Mouse (Mus musculus) embryonic facial prominence, embryonic 12.5 days (tissue): ENCODE measurements at regions not wholly inside any gene's neighbourhood (a gene's known extent, or its start where the extent isn't known, plus 50 kb on each side); places are given as distances from the start of the nearest gene placed in this dataset.

Experiments used
- ATAC-seq: fragments of 200-750 bp; cut with Nextera tagmentation; 2 replicates; pipeline ENCODE4 v1.8.0; 2017; ENCODE audit not compliant: insufficient number of reproducible peaks, insufficient read depth, low FRiP score, low TSS enrichment
- H3K27ac ChIP-seq: fragments of 300-500 bp; sonication (generic); 2 replicates; pipeline ENCODE4 v1.5.1; 2016; ENCODE audit warnings: mild to moderate bottlenecking
- H3K27me3 ChIP-seq: fragments of 300-500 bp; sonication (generic); 2 replicates; pipeline ENCODE4 v1.6.1; 2016; ENCODE audit warnings: mild to moderate bottlenecking, moderate library complexity
- H3K36me3 ChIP-seq: fragments of 300-500 bp; sonication (generic); 2 replicates; pipeline ENCODE4 v1.6.1; 2016; ENCODE audit warnings: mild to moderate bottlenecking
- H3K4me1 ChIP-seq: fragments of 300-500 bp; sonication (generic); 2 replicates; pipeline ENCODE4 v1.6.1; 2016
- H3K4me2 ChIP-seq: fragments of 300-500 bp; sonication (generic); replicated peaks from 2 replicates; pipeline ENCODE4 v1.6.1; 2016; ENCODE audit warnings: mild to moderate bottlenecking, moderate library complexity
- H3K4me3 ChIP-seq: fragments of 300-500 bp; sonication (generic); 2 replicates; pipeline ENCODE4 v1.5.1; 2016; ENCODE audit warnings: mild to moderate bottlenecking
- H3K9ac ChIP-seq: fragments of 300-500 bp; sonication (generic); 2 replicates; pipeline ENCODE4 v1.6.1; 2016; ENCODE audit warnings: mild to moderate bottlenecking, moderate library complexity
- H3K9me3 ChIP-seq: fragments of 300-500 bp; sonication (generic); 2 replicates; pipeline ENCODE4 v1.6.1; 2016; ENCODE audit warnings: mild to moderate bottlenecking, moderate library complexity
- WGBS: fragments of 180-500 bp; shearing (Covaris S2); methylation state at CpG from one replicate; pipeline ENCODE4 v1.1.7; 2016; 5-methylcytosine and 5-hydroxymethylcytosine counted together

GRCm38 (mm10) chr9:72166084-72166483, 54.4 kb upstream of the Tcf12 start:
- H3K4me3 ChIP-seq = no peak overlapping the region
- H3K9ac ChIP-seq = no peak overlapping the region
- no peak for ATAC-seq
- no peaks in the 10 kb centered on the region for H3K9me3 ChIP-seq
- no peaks in the 10 kb centered on the region for H3K36me3 ChIP-seq
- 75% methylated on average over 5 of the region's 5 CpGs for WGBS
- H3K27ac ChIP-seq = no peak overlapping the region
- peaks cover 6% of the 10 kb centered on the region; the same call in 1 of the 2 replicates for H3K4me1 ChIP-seq
- no peak overlapping the region for H3K4me2 ChIP-seq
- H3K27me3 ChIP-seq = no peaks in the 10 kb centered on the region

- Histone ChIP-seq H3K27me3 (no peaks in the 10 kb centered on the region), H3K9me3 (no peaks in the 10 kb centered on the region), H3K4me3 (no peak overlapping the region), H3K9ac (no peak overlapping the region), H3K4me1 (peaks cover 6% of the 10 kb centered on the region; the same call in 1 of the 2 replicates), H3K4me2 (no peak overlapping the region), H3K27ac (no peak overlapping the region), H3K36me3 (no peaks in the 10 kb centered on the region)
- 81% methylated on average over 5 of the region's 5 CpGs for WGBS
- no peak for ATAC-seq
These were observed 54.9 kb upstream of the Tcf12 start for GRCm38 (mm10) chr9:72166611-72167010.

- Histone ChIP-seq H3K27me3 (no peaks in the 10 kb centered on the region), H3K4me1 (peaks cover 6% of the 10 kb centered on the region; the same call in 1 of the 2 replicates), H3K9me3 (no peaks in the 10 kb centered on the region), H3K4me2 (peak overlapping the region; percentile 47), H3K27ac (peak overlapping the region; percentile 50; the same call in 1 of the 2 replicates), H3K4me3 (no peak overlapping the region), H3K36me3 (no peaks in the 10 kb centered on the region), H3K9ac (no peak overlapping the region)
- no peak for ATAC-seq
- WGBS = 58% methylated on average over 5 of the region's 5 CpGs
These were observed 57.6 kb upstream of the Tcf12 start for GRCm38 (mm10) chr9:72169231-72169630.

GRCm38 (mm10) chr9:72169728-72170188, 58.1 kb upstream of the Tcf12 start:
- 3% methylated on average over 12 of the region's 12 CpGs for WGBS

GRCm38 (mm10) chr9:72170235-72170634, 58.6 kb upstream of the Tcf12 start:
- H3K27ac ChIP-seq = no peak overlapping the region
- H3K36me3 ChIP-seq = no peaks in the 10 kb centered on the region
- 6% methylated on average over 9 of the region's 9 CpGs for WGBS
- peaks cover 6% of the 10 kb centered on the region; the same call in 1 of the 2 replicates for H3K4me1 ChIP-seq
- no peaks in the 10 kb centered on the region for H3K9me3 ChIP-seq
- H3K9ac ChIP-seq = peak overlapping the region; percentile 36
- peak overlapping the region; percentile 19 for H3K4me3 ChIP-seq
- H3K27me3 ChIP-seq = no peaks in the 10 kb centered on the region
- ATAC-seq = no peak
- peak overlapping the region; percentile 47 for H3K4me2 ChIP-seq

More at GRCm38 (mm10) chr9:72169728-72170188, 58.1 kb upstream of the Tcf12 start:
- peak overlapping the region; percentile 50; the same call in 1 of the 2 replicates for H3K27ac ChIP-seq
- ATAC-seq = no peak
- H3K9me3 ChIP-seq = no peaks in the 10 kb centered on the region
- H3K36me3 ChIP-seq = no peaks in the 10 kb centered on the region
- H3K27me3 ChIP-seq = no peaks in the 10 kb centered on the region
- peak overlapping the region; percentile 36 for H3K9ac ChIP-seq
- peak overlapping the region; percentile 47 for H3K4me2 ChIP-seq
- H3K4me1 ChIP-seq = peaks cover 6% of the 10 kb centered on the region; the same call in 1 of the 2 replicates
- peak overlapping the region; percentile 19 for H3K4me3 ChIP-seq

- no peak overlapping the region for H3K27ac ChIP-seq
- 93% methylated on average over 1 of the region's 1 CpGs for WGBS
- no peak overlapping the region for H3K4me3 ChIP-seq
- no peaks in the 10 kb centered on the region for H3K9me3 ChIP-seq
- H3K36me3 ChIP-seq = no peaks in the 10 kb centered on the region
- ATAC-seq = no peak
- H3K9ac ChIP-seq = no peak overlapping the region
- peaks cover 6% of the 10 kb centered on the region; the same call in 1 of the 2 replicates for H3K4me1 ChIP-seq
- no peaks in the 10 kb centered on the region for H3K27me3 ChIP-seq
- H3K4me2 ChIP-seq = no peak overlapping the region
These were observed 60.7 kb upstream of the Tcf12 start for GRCm38 (mm10) chr9:72172331-72172730.

GRCm38 (mm10) chr9:72180972-72181371, 69.3 kb upstream of the Tcf12 start:
- H3K36me3 ChIP-seq = no peaks in the 10 kb centered on the region
- H3K4me3 ChIP-seq = no peak overlapping the region
- WGBS = 74% methylated on average over 6 of the region's 6 CpGs
- H3K9me3 ChIP-seq = no peaks in the 10 kb centered on the region
- H3K27me3 ChIP-seq = no peaks in the 10 kb centered on the region
- H3K27ac ChIP-seq = no peak overlapping the region
- no peaks in the 10 kb centered on the region for H3K4me1 ChIP-seq
- no peak overlapping the region for H3K4me2 ChIP-seq
- ATAC-seq = no peak
- H3K9ac ChIP-seq = no peak overlapping the region

- no peak overlapping the region for H3K4me3 ChIP-seq
- H3K27me3 ChIP-seq = no peaks in the 10 kb centered on the region
- no peak overlapping the region for H3K27ac ChIP-seq
- no peak overlapping the region for H3K9ac ChIP-seq
- WGBS = 92% methylated on average over 10 of the region's 10 CpGs
- no peak for ATAC-seq
- no peak overlapping the region for H3K4me2 ChIP-seq
- no peaks in the 10 kb centered on the region for H3K36me3 ChIP-seq
- H3K9me3 ChIP-seq = no peaks in the 10 kb centered on the region
- H3K4me1 ChIP-seq = no peaks in the 10 kb centered on the region
These were observed 71.7 kb upstream of the Tcf12 start for GRCm38 (mm10) chr9:72183336-72183735.

GRCm38 (mm10) chr9:72183925-72184324, 72.3 kb upstream of the Tcf12 start:
- no peaks in the 10 kb centered on the region for H3K27me3 ChIP-seq
- H3K4me1 ChIP-seq = no peaks in the 10 kb centered on the region
- no peaks in the 10 kb centered on the region for H3K36me3 ChIP-seq
- H3K9me3 ChIP-seq = no peaks in the 10 kb centered on the region
- no peak overlapping the region for H3K9ac ChIP-seq
- WGBS = 88% methylated on average over 10 of the region's 10 CpGs
- H3K4me3 ChIP-seq = no peak overlapping the region
- ATAC-seq = no peak
- no peak overlapping the region for H3K27ac ChIP-seq
- H3K4me2 ChIP-seq = no peak overlapping the region

GRCm38 (mm10) chr9:72189867-72190266, 78.2 kb upstream of the Tcf12 start:
- no peak for ATAC-seq
- 74% methylated on average over 7 of the region's 7 CpGs for WGBS

GRCm38 (mm10) chr9:72190631-72191030, 79.0 kb upstream of the Tcf12 start:
- no peak overlapping the region for H3K9ac ChIP-seq
- 84% methylated on average over 4 of the region's 4 CpGs for WGBS
- no peaks in the 10 kb centered on the region for H3K27me3 ChIP-seq
- H3K4me2 ChIP-seq = no peak overlapping the region
- H3K36me3 ChIP-seq = no peaks in the 10 kb centered on the region
- ATAC-seq = no peak
- H3K9me3 ChIP-seq = no peaks in the 10 kb centered on the region
- 0 out of 2 replicates have a peak, but pooled peaks cover 5% of the 10 kb centered on the region for H3K4me1 ChIP-seq
- H3K27ac ChIP-seq = no peak overlapping the region
- H3K4me3 ChIP-seq = no peak overlapping the region

More at GRCm38 (mm10) chr9:72189867-72190266, 78.2 kb upstream of the Tcf12 start:
- no peaks in the 10 kb centered on the region for H3K36me3 ChIP-seq
- no peak overlapping the region for H3K4me3 ChIP-seq
- no peak overlapping the region for H3K4me2 ChIP-seq
- no peaks in the 10 kb centered on the region for H3K27me3 ChIP-seq
- H3K27ac ChIP-seq = no peak overlapping the region
- 0 out of 2 replicates have a peak, but pooled peaks cover 5% of the 10 kb centered on the region for H3K4me1 ChIP-seq
- H3K9ac ChIP-seq = no peak overlapping the region
- no peaks in the 10 kb centered on the region for H3K9me3 ChIP-seq

GRCm38 (mm10) chr9:72191091-72191490, 79.4 kb upstream of the Tcf12 start:
- 92% methylated on average over 8 of the region's 8 CpGs for WGBS

More at GRCm38 (mm10) chr9:72191091-72191490, 79.4 kb upstream of the Tcf12 start:
- Histone ChIP-seq H3K4me1 (0 out of 2 replicates have a peak, but pooled peaks cover 5% of the 10 kb centered on the region), H3K27me3 (no peaks in the 10 kb centered on the region), H3K4me2 (no peak overlapping the region), H3K36me3 (no peaks in the 10 kb centered on the region), H3K9me3 (no peaks in the 10 kb centered on the region), H3K9ac (no peak overlapping the region), H3K27ac (no peak overlapping the region), H3K4me3 (no peak overlapping the region)
- no peak for ATAC-seq
